Comparison of ENCODE assay signal across 20 mouse cellular contexts in genomic region chr6:111613834-111614233, GRCm38 (mm10).
DNase-seq lines count a peak whose midpoint lies in the region; ATAC-seq and TF ChIP-seq lines count a peak whose summit lies in the region.
"Had no signal": no experiment of that assay in that cellular context is flagged by ENCODE, and none has a peak within 500 bp of the region (broad histone marks: within the 10 kb centered on the region; RNA-seq: fewer than 3 reads in every experiment).

No protein-coding gene starts in this region.

- H3K9me3 ChIP-seq in midbrain, embryonic 11.5 days (ENCODE audit: control insufficient read depth, low read length): no peaks in the 10 kb centered on the region
- H3K9me3 ChIP-seq in midbrain, embryonic 15.5 days: no peaks in the 10 kb centered on the region
- H3K9me3 ChIP-seq: embryonic facial prominence, embryonic 15.5 days; kidney, embryonic 15.5 days; lung, embryonic 15.5 days had no signal

- intact Hi-C loops in heart, postnatal 14 days (cut with DNase I): no loop called here

- no peak overlapping the region for H3K9ac ChIP-seq in midbrain, embryonic 11.5 days (ENCODE audit: low read length)
- H3K9ac ChIP-seq in midbrain, embryonic 15.5 days: no peak overlapping the region
- H3K9ac ChIP-seq: embryonic facial prominence, embryonic 15.5 days; kidney, embryonic 15.5 days; lung, embryonic 15.5 days had no signal

- no peak overlapping the region for H3K4me3 ChIP-seq in layer of hippocampus, adult 2 months
- no peak overlapping the region for H3K4me3 ChIP-seq in midbrain, embryonic 11.5 days (ENCODE audit: low read depth, low read length)
- H3K4me3 ChIP-seq in midbrain, embryonic 15.5 days: no peak overlapping the region
- H3K4me3 ChIP-seq: embryonic facial prominence, embryonic 15.5 days; kidney, embryonic 15.5 days; lung, embryonic 15.5 days had no signal

- peak; percentile 39 to 43 for DNase-seq in heart, adult 18-20 months
- DNase-seq in heart, adult 11 months: no peak
- no peak for DNase-seq in layer of hippocampus, adult 2 months (ENCODE audit: low spot score in 2 of 2)
- DNase-seq in layer of hippocampus, postnatal 25 days (ENCODE audit: extremely low spot score in 1 of 2, low spot score in 1 of 2): no peak
- DNase-seq in midbrain, embryonic 11.5 days (ENCODE audit: low spot score, missing footprints): peak; percentile 51
- peak; percentile 13 to 43 for DNase-seq in heart, postnatal 14 days
- no peak for DNase-seq in left cerebral cortex, adult 8-10 months (ENCODE audit: low spot score in 2 of 2)
- DNase-seq: adrenal gland, postnatal 36 days; B cell, adult 2 months; cerebellum, adult 11-12 months; cerebellum, postnatal 14 days; left cerebral cortex, postnatal 4 days; right cerebral cortex, postnatal 4 days had no signal

- no peak for ATAC-seq in midbrain, embryonic 11.5 days (ENCODE audit: low FRiP score)
- ATAC-seq in midbrain, embryonic 15.5 days (replicated peaks): no peak
- ATAC-seq: hindbrain, embryonic 16.5 days; intestine, embryonic 16.5 days had no signal

- no peak overlapping the region for H3K4me2 ChIP-seq in midbrain, embryonic 11.5 days
- H3K4me2 ChIP-seq in midbrain, embryonic 15.5 days: no peak overlapping the region
- H3K4me2 ChIP-seq: embryonic facial prominence, embryonic 15.5 days; kidney, embryonic 15.5 days; liver, embryonic 11.5 days; lung, embryonic 15.5 days had no signal

- H3K27ac ChIP-seq in layer of hippocampus, adult 2 months: peak overlapping the region; percentile 53; the same call in 1 of the 2 replicates
- H3K27ac ChIP-seq in midbrain, embryonic 11.5 days (ENCODE audit: low read depth, low read length): no peak overlapping the region
- no peak overlapping the region for H3K27ac ChIP-seq in midbrain, embryonic 15.5 days
- H3K27ac ChIP-seq: embryonic facial prominence, embryonic 15.5 days; kidney, embryonic 15.5 days; lung, embryonic 15.5 days had no signal

- H3K27me3 ChIP-seq in midbrain, embryonic 11.5 days (ENCODE audit: control insufficient read depth, insufficient read depth, low read length): no peaks in the 10 kb centered on the region
- no peaks in the 10 kb centered on the region for H3K27me3 ChIP-seq in midbrain, embryonic 15.5 days (replicated peaks)
- H3K27me3 ChIP-seq: embryonic facial prominence, embryonic 15.5 days; kidney, embryonic 15.5 days; lung, embryonic 15.5 days had no signal

- TF ChIP-seq CTCF in layer of hippocampus, adult 2 months (conservative IDR thresholded peaks at IDR 0.05): no peak

- no peaks in the 10 kb centered on the region for H3K4me1 ChIP-seq in midbrain, embryonic 11.5 days (ENCODE audit: control insufficient read depth, insufficient read depth, low read length)
- H3K4me1 ChIP-seq in midbrain, embryonic 15.5 days: no peaks in the 10 kb centered on the region
- H3K4me1 ChIP-seq: embryonic facial prominence, embryonic 15.5 days; kidney, embryonic 15.5 days; lung, embryonic 15.5 days had no signal

- H3K36me3 ChIP-seq in midbrain, embryonic 11.5 days (ENCODE audit: control insufficient read depth, insufficient read depth, low read length): no peaks in the 10 kb centered on the region
- no peaks in the 10 kb centered on the region for H3K36me3 ChIP-seq in midbrain, embryonic 15.5 days (replicated peaks)
- H3K36me3 ChIP-seq: embryonic facial prominence, embryonic 15.5 days; kidney, embryonic 15.5 days; lung, embryonic 15.5 days had no signal

Comparison
In these comparisons a context has a peak if more than half of its experiments do, and no peak if none do; other contexts are left out.
1. DNase-seq: peak in heart, adult 18-20 months (2 of 2), midbrain, embryonic 11.5 days (single experiment) and heart, postnatal 14 days (2 of 2); none in heart, adult 11 months (single experiment), layer of hippocampus, adult 2 months (0 of 2), layer of hippocampus, postnatal 25 days (0 of 2) and left cerebral cortex, adult 8-10 months (0 of 2).